Mouse (Mus musculus) spleen, adult 2 months (tissue): ENCODE measurements at regions not wholly inside any gene's neighbourhood (a gene's known extent, or its start where the extent isn't known, plus 50 kb on each side); places are given as distances from the start of the nearest gene placed in this dataset.

ENCODE experiments used
- DNase-seq, 2 experiments: peaks; one replicate each; pipeline versions ENCODE4 v3.0.0 to v3.0.0-alpha.2; 2012 to 2021; ENCODE audit warnings: low spot score in 2 of 2, low read depth in 1 of 2
- H3K27ac ChIP-seq: fragments of 200-500 bp; 2 replicates; pipeline ENCODE4 v1.5.1; 2012; ENCODE audit warnings: low read length, inconsistent platforms; ENCODE audit not compliant: insufficient read depth
- H3K27me3 ChIP-seq: fragments of 200-500 bp; 2 replicates; pipeline ENCODE4 v1.6.1; 2012; ENCODE audit warnings: mild to moderate bottlenecking, moderate library complexity, low read length, inconsistent platforms; ENCODE audit not compliant: control insufficient read depth, insufficient read depth
- H3K36me3 ChIP-seq: fragments of 200-500 bp; 2 replicates; pipeline ENCODE4 v1.6.1; 2012; ENCODE audit warnings: mild to moderate bottlenecking, low read length, inconsistent platforms; ENCODE audit not compliant: control insufficient read depth, insufficient read depth
- H3K4me1 ChIP-seq: fragments of 200-500 bp; 2 replicates; pipeline ENCODE4 v1.6.1; 2011; ENCODE audit warnings: inconsistent platforms; ENCODE audit not compliant: control insufficient read depth, insufficient read depth, insufficient read length
- H3K4me3 ChIP-seq: fragments of 200-500 bp; 2 replicates; pipeline ENCODE4 v1.5.1; 2011; ENCODE audit warnings: mild to moderate bottlenecking, inconsistent platforms; ENCODE audit not compliant: insufficient read depth, insufficient read length; ENCODE audit errors: extremely low read depth
- CTCF ChIP-seq: fragments of 200-500 bp; IDR thresholded peaks from 2 replicates; pipeline ENCODE4 v1.5.1; 2011; ENCODE audit warnings: mild to moderate bottlenecking, inconsistent platforms; ENCODE audit not compliant: insufficient read depth, insufficient read length, insufficient replicate concordance; ENCODE audit errors: extremely low read depth
- POLR2A ChIP-seq: fragments of 200-500 bp; IDR thresholded peaks from 2 replicates; pipeline ENCODE4 v1.6.1; 2011; ENCODE audit warnings: low read depth, low read length, inconsistent platforms
- WGBS: fragments of 180-500 bp; shearing (Covaris S2); methylation state at CpG from one replicate; pipeline ENCODE4 v1.1.7; 2018; 5-methylcytosine and 5-hydroxymethylcytosine counted together

DNA sequence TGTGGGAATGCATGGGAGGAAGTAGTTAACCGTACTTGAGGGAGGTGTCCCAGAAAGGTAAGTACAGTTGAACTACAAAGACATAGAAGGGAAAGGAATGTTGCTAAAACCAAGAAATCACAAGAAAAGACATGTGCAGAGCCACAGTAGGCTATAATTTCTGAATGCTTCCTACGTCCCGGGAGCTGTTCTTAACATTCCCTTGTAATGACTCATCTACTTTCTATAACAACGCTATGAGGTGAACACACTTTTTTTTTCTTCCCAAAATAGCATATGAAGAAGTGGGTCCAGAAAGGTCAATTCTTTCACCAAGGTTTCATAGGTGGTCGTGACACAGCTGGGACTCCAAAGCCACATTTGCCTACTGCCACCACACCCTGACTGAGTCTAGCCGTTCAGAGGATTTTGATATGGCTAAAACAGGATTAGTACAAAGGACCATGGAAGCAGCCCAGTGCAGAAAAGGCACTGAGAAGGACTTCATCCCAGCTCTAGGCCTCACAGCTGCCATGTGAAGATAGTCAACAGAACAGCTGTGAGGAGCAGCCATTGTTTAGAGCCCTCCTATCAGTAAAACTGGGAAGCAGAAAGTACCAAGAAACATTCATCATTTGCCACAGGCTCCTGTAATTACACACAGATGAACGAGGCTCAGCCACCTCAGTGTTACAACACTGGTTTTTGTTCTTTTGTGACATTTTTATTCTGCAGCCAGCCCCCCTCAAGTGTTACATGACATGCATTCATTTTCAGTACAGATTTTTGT lies 133.4 kb downstream of the Rnd3 start:
- Histone ChIP-seq H3K4me3 (no peak overlapping the region), H3K27ac (no peak overlapping the region), H3K36me3 (no peaks in the 10 kb centered on the region), H3K4me1 (no peaks in the 10 kb centered on the region), H3K27me3 (no peaks in the 10 kb centered on the region)
- no peak for DNase-seq
- TF ChIP-seq CTCF = no peak
- TF ChIP-seq POLR2A = no peak
- WGBS = 50% methylated on average over 7 of the region's 7 CpGs

- TF ChIP-seq CTCF (no peak), POLR2A (no peak)
- H3K36me3 ChIP-seq = no peaks in the 10 kb centered on the region
- H3K27ac ChIP-seq = no peak overlapping the region
- no peak overlapping the region for H3K4me3 ChIP-seq
- H3K27me3 ChIP-seq = no peaks in the 10 kb centered on the region
- H3K4me1 ChIP-seq = no peaks in the 10 kb centered on the region
- no peak for DNase-seq
Measured at GRCm38 (mm10) chr2:51014232-51014631, 134.7 kb downstream of the Rnd3 start.

DNA sequence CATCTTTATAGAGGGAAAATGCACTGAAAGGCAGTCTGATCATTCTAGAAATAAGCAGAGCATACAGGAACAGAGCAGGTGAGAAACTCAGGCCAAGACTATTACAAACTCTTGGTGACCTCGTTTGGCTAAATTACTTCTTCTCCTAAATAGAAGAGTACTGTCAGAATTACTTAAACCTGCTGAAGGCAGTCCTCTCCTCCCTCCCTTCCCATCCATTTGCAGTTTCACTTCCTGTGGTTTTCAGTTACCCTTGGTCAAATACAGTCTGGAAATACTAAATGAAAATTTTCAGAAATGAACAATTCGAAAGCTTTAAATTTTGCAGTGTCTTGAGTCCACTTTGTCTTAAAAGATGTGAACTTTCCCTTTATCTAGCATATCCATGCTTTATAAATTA lies 135.8 kb downstream of the Rnd3 start:
- H3K4me3 ChIP-seq = no peak overlapping the region
- no peak for DNase-seq

DNA sequence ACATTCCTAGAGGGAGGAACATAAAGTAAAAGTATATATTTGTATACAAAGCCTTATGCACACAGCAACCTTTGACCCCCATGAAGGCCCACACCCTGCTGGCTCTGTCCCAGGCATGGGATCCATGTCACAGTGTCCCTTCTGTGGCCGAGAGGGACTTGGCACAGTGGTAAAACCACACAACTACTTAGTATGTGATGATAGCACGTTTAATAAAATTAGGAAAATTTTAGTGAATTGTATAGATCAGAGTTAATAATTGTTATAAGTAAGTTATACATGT lies 140.7 kb downstream of the Rnd3 start:
- Histone ChIP-seq H3K27ac (no peak overlapping the region), H3K4me3 (no peak overlapping the region), H3K36me3 (no peaks in the 10 kb centered on the region), H3K4me1 (no peaks in the 10 kb centered on the region), H3K27me3 (no peaks in the 10 kb centered on the region)
- TF ChIP-seq CTCF = no peak
- no peak for TF ChIP-seq POLR2A
- no peak for DNase-seq
- WGBS = 82% methylated on average over 2 of the region's 2 CpGs

More for the DNA sequence above, 135.8 kb downstream of the Rnd3 start:
- 9% methylated on average over 2 of the region's 2 CpGs for WGBS
- TF ChIP-seq POLR2A (no peak), CTCF (no peak)
- no peaks in the 10 kb centered on the region for H3K36me3 ChIP-seq
- no peaks in the 10 kb centered on the region for H3K4me1 ChIP-seq
- H3K27me3 ChIP-seq = no peaks in the 10 kb centered on the region
- H3K27ac ChIP-seq = no peak overlapping the region

DNA sequence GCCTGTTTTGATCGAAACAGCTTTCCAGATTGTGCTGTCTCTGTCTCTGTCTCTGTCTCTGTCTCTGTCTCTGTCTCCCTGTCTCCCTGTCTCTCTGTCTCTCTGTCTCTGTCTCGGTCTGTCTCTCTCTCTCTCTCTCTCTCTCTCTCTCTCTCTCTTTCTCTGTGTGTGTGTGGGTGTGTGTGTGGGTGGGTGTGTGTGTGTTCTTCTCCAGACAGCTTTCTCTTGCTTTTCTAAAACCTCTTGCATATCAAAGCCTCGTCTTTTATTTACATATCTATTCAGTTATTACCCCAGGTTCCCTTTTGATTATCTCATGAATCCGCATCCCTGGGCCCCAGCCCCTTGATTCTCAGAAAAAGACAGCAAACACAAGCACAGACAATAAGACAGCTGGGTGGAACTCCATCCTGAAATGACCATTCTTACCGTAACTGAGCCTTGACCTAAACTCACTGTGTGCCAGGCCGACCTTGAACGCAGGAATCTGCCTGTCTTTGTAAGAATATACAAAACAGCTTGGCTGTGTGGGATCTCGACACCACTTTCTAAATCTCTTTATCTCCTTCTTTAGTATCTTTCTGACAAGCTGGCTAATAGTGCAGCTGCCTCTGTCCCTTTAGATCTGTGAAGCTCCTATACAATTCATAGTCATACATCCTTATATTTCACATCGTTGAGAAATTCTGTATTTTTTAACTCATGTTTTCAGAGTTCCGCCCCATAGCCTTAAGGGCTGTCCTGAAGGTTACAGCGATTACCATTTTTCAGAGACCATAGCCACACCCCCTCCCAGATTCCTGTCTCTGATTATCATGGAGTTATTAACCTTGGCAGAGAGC lies 141.3 kb downstream of the Rnd3 start:
- TF ChIP-seq CTCF (no peak), POLR2A (no peak)
- H3K36me3 ChIP-seq = no peaks in the 10 kb centered on the region
- no peaks in the 10 kb centered on the region for H3K4me1 ChIP-seq
- H3K27ac ChIP-seq = no peak overlapping the region
- WGBS = 88% methylated on average over 11 of the region's 11 CpGs
- no peak overlapping the region for H3K4me3 ChIP-seq
- no peaks in the 10 kb centered on the region for H3K27me3 ChIP-seq
- no peak for DNase-seq

GRCm38 (mm10) chr2:51006818-51007217 lies 142.1 kb downstream of the Rnd3 start:
- DNase-seq = no peak
- H3K27me3 ChIP-seq = no peaks in the 10 kb centered on the region
- TF ChIP-seq CTCF = no peak
- no peak for TF ChIP-seq POLR2A
- no peaks in the 10 kb centered on the region for H3K4me1 ChIP-seq
- H3K36me3 ChIP-seq = no peaks in the 10 kb centered on the region
- no peak overlapping the region for H3K4me3 ChIP-seq
- WGBS = 91% methylated on average over 3 of the region's 3 CpGs
- H3K27ac ChIP-seq = no peak overlapping the region

DNA sequence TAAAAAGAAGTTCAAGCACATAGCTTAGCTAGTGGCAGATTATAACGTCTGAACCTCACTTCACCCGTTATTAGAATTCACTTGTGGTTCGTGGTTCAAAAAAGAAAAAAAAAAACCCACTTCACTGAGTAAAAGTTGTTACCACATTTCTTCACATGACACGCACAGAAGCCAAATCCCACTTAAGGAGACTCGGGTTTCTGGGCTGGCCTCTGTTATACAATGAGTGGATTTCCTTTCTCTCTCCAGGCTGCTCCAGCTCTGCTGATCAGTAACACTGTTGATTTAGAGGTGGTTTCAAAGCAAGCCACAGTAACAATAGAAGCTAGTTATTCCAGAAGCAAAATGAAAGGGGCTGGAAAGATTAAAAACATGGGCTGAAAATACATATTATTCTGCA lies 147.4 kb downstream of the Rnd3 start:
- Histone ChIP-seq H3K4me1 (no peaks in the 10 kb centered on the region), H3K36me3 (no peaks in the 10 kb centered on the region), H3K4me3 (no peak overlapping the region), H3K27me3 (no peaks in the 10 kb centered on the region), H3K27ac (no peak overlapping the region)
- WGBS = 24% methylated on average over 5 of the region's 5 CpGs
- TF ChIP-seq CTCF = no peak
- TF ChIP-seq POLR2A = no peak
- no peak for DNase-seq
